Mouse (Mus musculus): ENCODE data around the gene Gm12216. TPM values are rescaled to one million over a fixed set of nuclear protein-coding genes. Genes with fewer than 3 reads are reported as not detected.

Gm12216 gene
- total RNA-seq, 2 experiments from 2014 or later: 8.5 to 8.9 TPM

DNA sequence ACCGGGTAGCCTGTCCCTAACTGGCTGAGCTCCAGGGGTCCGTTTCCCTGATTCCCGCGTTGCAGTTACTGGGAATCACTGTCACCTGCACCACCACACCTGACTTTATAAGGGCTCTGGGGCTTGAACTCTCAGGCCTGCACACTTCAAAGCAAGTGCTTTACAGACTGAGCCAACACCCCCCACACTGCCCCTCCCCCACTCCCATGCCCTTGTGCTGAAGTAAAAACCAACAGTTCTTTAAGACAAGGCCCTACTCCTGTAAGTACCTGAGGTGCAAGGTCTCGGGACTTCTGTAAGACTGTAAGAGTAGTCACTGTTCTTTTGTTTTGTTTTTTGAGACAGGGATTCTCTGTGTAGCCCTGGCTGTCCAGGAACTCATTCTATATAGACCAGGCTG is 80.6 kb downstream of the Gm12216 start:
- no peak overlapping the region for H3K4me3 ChIP-seq
- no peak for TF ChIP-seq CTCF (conservative IDR thresholded peaks at IDR 0.05)
- DNase-seq (ENCODE audit: low spot score in 2 of 2): no peak
- no peak overlapping the region for H3K27ac ChIP-seq

GRCm38 (mm10) chr11:53777736-53778135 is 81.3 kb downstream of the Gm12216 start:
- Histone ChIP-seq H3K27ac (peak overlapping the region; percentile 32; the same call in 1 of the 2 replicates), H3K4me3 (no peak overlapping the region)
- no peak for TF ChIP-seq CTCF (conservative IDR thresholded peaks at IDR 0.05)
- DNase-seq (ENCODE audit: low spot score in 2 of 2): no peak

GRCm38 (mm10) chr11:53774659-53775255 is 84.3 kb downstream of the Gm12216 start:
- H3K27ac ChIP-seq: no peak overlapping the region
- no peak for TF ChIP-seq CTCF (conservative IDR thresholded peaks at IDR 0.05)
- no peak for DNase-seq (ENCODE audit: low spot score in 2 of 2)

DNA sequence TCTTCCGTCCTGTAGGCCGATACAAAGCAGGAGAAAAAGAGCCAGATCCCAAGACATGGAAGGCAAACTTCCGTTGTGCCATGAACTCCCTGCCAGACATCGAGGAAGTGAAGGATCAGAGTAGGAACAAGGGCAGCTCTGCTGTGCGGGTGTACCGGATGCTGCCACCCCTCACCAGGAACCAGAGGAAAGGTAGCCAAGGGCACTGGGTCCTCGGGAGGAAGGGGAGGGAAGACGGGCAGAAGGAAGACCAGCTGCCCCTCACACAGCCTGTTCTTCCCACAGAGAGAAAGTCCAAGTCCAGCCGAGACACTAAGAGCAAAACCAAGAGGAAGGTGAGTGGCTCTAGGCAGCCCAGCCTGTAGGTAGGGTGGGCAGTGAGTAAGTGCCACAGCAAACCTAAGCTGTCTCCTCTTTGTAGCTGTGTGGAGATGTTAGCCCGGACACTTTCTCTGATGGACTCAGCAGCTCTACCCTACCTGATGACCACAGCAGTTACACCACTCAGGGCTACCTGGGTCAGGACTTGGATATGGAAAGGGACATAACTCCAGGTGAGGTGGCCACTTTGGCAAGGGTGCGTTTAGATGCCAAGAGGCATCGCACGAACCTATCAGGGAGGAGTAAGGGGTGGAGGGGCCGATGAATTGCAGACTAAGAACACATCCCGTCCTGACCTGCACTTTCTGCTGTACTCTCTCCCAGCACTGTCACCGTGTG is 85.3 kb downstream of the Gm12216 start:
- no peak for TF ChIP-seq CTCF (conservative IDR thresholded peaks at IDR 0.05)
- no peak overlapping the region for H3K4me3 ChIP-seq

More at GRCm38 (mm10) chr11:53774659-53775255, 84.3 kb downstream of the Gm12216 start:
- no peak overlapping the region for H3K4me3 ChIP-seq

DNA sequence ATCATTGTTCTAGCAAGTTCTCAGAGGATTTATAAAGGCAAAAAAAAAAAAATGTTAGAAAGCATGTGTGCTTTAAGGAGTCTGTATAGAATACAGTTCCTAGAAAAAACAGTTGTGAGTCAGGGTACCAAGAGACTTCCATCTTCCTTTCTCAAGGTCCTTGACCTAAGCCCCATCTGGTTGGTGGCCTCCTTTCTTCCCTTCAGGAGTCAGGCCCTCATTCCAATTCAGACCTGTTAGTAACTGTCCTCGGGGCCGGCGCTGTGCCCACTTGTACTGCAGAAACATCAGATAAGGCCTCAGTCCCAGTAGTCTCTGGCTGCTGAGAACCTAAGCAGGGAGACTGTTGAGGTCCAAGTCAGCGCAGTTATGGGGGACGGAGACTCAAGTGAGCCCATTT is 86.0 kb downstream of the Gm12216 start, which contains the start of gene Gm17334:
Gene Gm17334, minus strand, starts transcription at position 101 of the 400 bp plus-strand sequence.
- DNase-seq (ENCODE audit: low spot score in 2 of 2): no peak
- no peak for TF ChIP-seq CTCF (conservative IDR thresholded peaks at IDR 0.05)

More for the DNA sequence above, 85.3 kb downstream of the Gm12216 start:
- no peak for DNase-seq (ENCODE audit: low spot score in 2 of 2)
- H3K27ac ChIP-seq: no peak overlapping the region

GRCm38 (mm10) chr11:53772536-53772935 is 86.5 kb downstream of the Gm12216 start:
- H3K27ac ChIP-seq: no peak overlapping the region
- no peak overlapping the region for H3K4me3 ChIP-seq
- DNase-seq (ENCODE audit: low spot score in 2 of 2): no peak
- no peak for TF ChIP-seq CTCF (conservative IDR thresholded peaks at IDR 0.05)

More for the DNA sequence above, 86.0 kb downstream of the Gm12216 start, which contains the start of gene Gm17334:
- Histone ChIP-seq H3K4me3 (no peak within 1 kb of the TSS), H3K27ac (no peak within 1 kb of the TSS)

DNA sequence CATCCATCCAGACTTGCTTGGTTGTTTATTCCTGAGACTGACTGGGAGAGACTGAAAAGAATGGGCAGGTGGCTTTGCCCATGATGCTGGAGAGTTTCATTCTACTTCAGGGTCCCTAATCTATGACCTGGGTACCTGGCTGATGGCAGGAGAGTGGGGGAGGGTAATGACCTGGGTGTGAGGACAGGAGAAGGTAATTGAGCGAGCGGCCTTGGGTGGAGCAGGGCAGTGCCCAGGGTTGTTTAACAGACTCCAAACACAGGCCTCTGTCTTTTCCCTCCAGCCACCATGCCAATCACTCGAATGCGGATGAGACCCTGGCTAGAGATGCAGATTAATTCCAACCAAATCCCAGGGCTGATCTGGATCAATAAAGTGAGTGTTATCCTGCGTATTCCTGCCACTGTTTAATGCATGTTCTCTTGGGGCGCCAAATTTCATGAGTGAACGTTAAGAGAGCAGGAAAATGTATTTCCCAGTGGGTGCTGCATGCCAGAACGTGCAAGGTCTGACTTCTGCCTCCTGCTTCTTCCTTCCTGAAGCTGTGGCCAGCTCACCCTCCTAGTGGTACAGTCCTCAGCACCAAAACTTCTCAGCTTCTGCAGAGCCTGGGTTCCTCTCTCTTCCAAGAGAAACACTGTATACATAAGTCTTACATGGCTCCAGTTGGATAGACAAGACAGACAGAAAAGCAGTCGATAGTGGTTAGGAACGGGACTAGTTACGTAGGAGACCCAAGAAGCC is 87.9 kb downstream of the Gm12216 start:
- TF ChIP-seq CTCF (conservative IDR thresholded peaks at IDR 0.05): no peak
- H3K27ac ChIP-seq: no peak overlapping the region
- no peak for DNase-seq (ENCODE audit: low spot score in 2 of 2)
- peak overlapping the region; percentile 83 for H3K4me3 ChIP-seq

GRCm38 (mm10) chr11:53770125-53770791 is 88.8 kb downstream of the Gm12216 start:
- TF ChIP-seq CTCF (conservative IDR thresholded peaks at IDR 0.05): peak; percentile 18; the same call in 1 of the 2 replicates
- peak overlapping the region; percentile 91 for H3K27ac ChIP-seq
- peak; percentile 38 to 55 for DNase-seq (ENCODE audit: low spot score in 2 of 2)
- peak overlapping the region; percentile 83 for H3K4me3 ChIP-seq

DNA sequence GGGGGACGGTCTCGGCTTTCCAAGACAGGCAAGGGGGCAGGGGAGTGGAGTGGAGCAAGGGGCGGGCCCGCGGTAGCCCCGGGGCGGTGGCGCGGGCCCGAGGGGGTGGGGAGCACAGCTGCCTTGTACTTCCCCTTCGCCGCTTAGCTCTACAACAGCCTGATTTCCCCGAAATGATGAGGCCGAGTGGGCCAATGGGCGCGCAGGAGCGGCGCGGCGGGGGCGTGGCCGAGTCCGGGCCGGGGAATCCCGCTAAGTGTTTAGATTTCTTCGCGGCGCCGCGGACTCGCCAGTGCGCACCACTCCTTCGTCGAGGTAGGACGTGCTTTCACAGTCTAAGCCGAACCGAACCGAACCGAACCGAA is 89.3 kb downstream of the Gm12216 start, which contains the start of gene Irf1:
Gene Irf1, plus strand, starts transcription at position 255 of the 365 bp plus-strand sequence.
- peak within 1 kb of the TSS; percentile 91 for H3K27ac ChIP-seq
- DNase-seq (ENCODE audit: low spot score in 2 of 2): peak; percentile 83 to 86
- H3K4me3 ChIP-seq: peak within 1 kb of the TSS; percentile 83
- no peak for TF ChIP-seq CTCF (conservative IDR thresholded peaks at IDR 0.05)

GRCm38 (mm10) chr11:53769185-53769576 is 89.9 kb downstream of the Gm12216 start:
- H3K27ac ChIP-seq: peak overlapping the region; percentile 78; the same call in 1 of the 2 replicates
- TF ChIP-seq CTCF (conservative IDR thresholded peaks at IDR 0.05): no peak
- no peak for DNase-seq (ENCODE audit: low spot score in 2 of 2)
- H3K4me3 ChIP-seq: peak overlapping the region; percentile 83

- no peak overlapping the region for H3K27ac ChIP-seq
- DNase-seq (ENCODE audit: low spot score in 2 of 2): no peak
- H3K4me3 ChIP-seq: no peak overlapping the region
- no peak for TF ChIP-seq CTCF (conservative IDR thresholded peaks at IDR 0.05)
These were observed 90.5 kb downstream of the Gm12216 start for GRCm38 (mm10) chr11:53768422-53769184.

DNA sequence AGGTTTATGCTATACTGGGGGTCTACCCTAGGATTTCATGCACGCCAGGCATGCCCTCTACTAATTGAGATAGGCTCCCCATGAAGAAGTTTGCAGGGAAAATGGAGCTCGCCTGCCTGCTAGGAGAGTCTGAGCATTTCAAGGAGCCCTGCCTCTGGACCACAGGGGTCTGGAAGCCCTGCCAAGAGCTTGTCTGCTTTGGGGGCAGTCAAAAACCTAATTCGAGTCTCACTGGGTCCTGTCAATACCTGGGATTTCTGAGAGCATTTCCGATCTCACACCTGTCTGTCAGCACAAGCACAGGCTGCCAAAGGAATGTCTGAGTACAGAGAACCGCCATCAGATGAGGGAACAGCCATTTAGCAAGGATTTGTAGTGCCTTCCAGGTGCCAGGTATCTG is 94.5 kb downstream of the Gm12216 start:
- DNase-seq (ENCODE audit: low spot score in 2 of 2): no peak
- TF ChIP-seq CTCF (conservative IDR thresholded peaks at IDR 0.05): no peak
- peak overlapping the region; percentile 91 for H3K27ac ChIP-seq
- H3K4me3 ChIP-seq: no peak overlapping the region

Data from layer of hippocampus, adult 2 months (tissue).